Mouse (Mus musculus): ENCODE measurements at regions not wholly inside any gene's neighbourhood (a gene's known extent, or its start where the extent isn't known, plus 50 kb on each side); places are given as distances from the start of the nearest gene placed in this dataset.

GRCm38 (mm10) chr4:99354835-99355234 is 59.1 kb downstream of the Gm12689 start:
- TF ChIP-seq CTCF (IDR thresholded peaks at IDR 0.05; ENCODE audit: low read depth) (no peak), EP300 (IDR thresholded peaks at IDR 0.05; ENCODE audit: low read depth) (no peak)

Data from liver, embryonic 14.5 days (tissue).